Mouse (Mus musculus): ENCODE data around the gene Fads3. TPM values are rescaled to one million over a fixed set of nuclear protein-coding genes. Genes with fewer than 3 reads are reported as not detected.
A peak's percentile ranks its signal among the peaks of the same experiment; 100 is the strongest.

Fads3 gene
- polyA plus RNA-seq, 1 experiment from 2014 or later = 2.4 TPM

DNA sequence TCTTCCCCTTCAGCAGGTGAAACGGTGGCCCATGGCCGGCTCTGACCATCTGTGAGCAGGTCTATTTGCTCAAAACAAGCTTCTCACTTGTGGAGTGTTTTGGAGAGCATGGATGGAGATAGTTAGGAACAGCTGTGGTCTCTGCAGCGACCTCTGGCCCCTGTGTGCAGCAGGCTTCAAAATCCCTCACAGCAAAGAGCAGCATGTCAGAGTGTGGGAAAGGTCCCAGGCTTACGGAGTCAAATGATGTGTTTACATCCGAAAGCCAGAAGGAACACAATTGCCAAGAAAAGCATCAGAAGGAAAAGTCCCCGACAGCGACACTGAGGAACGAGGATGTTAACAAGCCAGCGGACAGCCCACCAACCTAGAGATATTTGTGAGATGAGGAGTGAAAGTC lies 44.1 kb downstream of the Fads3 start:
- Histone ChIP-seq H3K27ac (no peak overlapping the region), H3K36me3 (ENCODE audit: inconsistent target) (no peaks in the 10 kb centered on the region), H3K4me3 (ENCODE audit: inconsistent target) (no peak overlapping the region), H3K79me2 (ENCODE audit: inconsistent target) (no peaks in the 10 kb centered on the region)
- WGBS (ENCODE audit: missing documents) = 94% methylated on average over 7 of the region's 9 CpGs

DNA sequence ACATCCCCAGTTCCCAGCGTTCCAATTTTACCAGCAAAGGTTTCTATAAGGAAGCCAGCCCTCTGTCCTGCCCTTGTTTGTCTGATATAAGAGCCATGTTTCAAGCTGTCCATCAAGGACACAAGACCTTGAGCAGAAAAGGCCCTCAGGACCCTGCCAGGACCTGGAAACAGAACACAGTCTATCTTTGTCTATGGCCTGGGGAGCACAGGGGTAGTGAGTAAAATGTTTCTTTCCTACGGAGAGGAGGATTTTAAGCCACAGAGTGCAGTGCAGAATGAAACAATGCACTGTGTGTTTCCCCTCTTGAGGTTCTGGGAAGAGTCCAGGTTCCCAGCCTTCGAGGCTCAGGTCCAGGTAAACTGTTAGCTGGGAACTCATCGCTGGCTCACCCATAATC lies 45.6 kb downstream of the Fads3 start:
- 97% methylated on average over 3 of the region's 4 CpGs for WGBS (ENCODE audit: missing documents)
- H3K27ac ChIP-seq = no peak overlapping the region
- H3K4me3 ChIP-seq (ENCODE audit: inconsistent target) = no peak overlapping the region
- no peaks in the 10 kb centered on the region for H3K79me2 ChIP-seq (ENCODE audit: inconsistent target)
- no peaks in the 10 kb centered on the region for H3K36me3 ChIP-seq (ENCODE audit: inconsistent target)

- Histone ChIP-seq H3K36me3 (ENCODE audit: inconsistent target) (no peaks in the 10 kb centered on the region), H3K79me2 (ENCODE audit: inconsistent target) (no peaks in the 10 kb centered on the region), H3K4me3 (ENCODE audit: inconsistent target) (no peak overlapping the region), H3K27ac (no peak overlapping the region)
- WGBS (ENCODE audit: missing documents) = 93% methylated on average over 4 of the region's 4 CpGs
These were observed 52.5 kb downstream of the Fads3 start for GRCm38 (mm10) chr19:10093829-10094228.

DNA sequence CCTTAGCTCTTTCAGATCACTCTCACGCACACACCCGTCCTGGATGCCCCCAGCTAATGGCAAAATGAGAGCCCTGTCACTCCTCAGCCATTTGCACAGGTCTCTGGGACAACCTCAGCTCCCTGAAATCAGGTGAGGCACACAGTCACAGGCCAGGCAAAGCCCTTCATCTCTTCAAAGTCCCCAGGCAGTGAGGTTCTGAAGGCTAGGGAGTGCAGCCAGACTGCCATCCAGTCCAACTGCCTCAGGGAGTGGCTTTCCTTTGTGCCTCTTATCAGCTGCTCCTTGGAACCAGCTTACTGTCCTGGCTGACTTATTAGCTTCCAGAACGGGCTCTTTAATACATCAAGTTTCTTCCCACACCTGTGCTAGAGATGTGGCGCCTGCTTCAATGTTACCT lies 53.3 kb downstream of the Fads3 start:
- H3K27ac ChIP-seq = no peak overlapping the region
- H3K4me3 ChIP-seq (ENCODE audit: inconsistent target) = no peak overlapping the region
- no peaks in the 10 kb centered on the region for H3K36me3 ChIP-seq (ENCODE audit: inconsistent target)
- 95% methylated on average over 4 of the region's 4 CpGs for WGBS (ENCODE audit: missing documents)
- no peaks in the 10 kb centered on the region for H3K79me2 ChIP-seq (ENCODE audit: inconsistent target)

DNA sequence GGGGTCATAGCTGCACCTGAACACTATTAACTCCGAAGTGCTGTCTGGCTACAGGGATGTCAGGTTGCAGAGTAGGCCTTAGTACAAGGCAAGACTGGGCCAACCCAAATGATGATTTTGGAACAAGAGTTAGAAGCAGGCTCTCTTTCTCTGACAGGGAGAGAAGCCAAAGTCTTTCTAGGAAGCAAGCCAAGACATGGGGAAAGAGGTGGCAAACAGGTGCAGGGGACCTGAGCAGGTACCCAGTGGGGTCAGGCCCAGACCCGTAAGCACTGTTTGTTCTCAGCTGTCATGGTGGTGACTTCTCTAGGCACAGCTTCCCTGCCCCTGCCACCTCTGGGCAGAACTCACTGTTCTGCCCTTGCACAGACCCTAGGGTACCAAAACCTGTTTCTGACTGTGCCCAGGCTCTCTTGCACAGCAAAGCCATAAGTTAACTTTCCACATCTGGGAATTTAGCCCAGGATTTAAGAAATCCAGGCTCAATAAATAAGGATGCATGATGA lies 55.1 kb downstream of the Fads3 start:
- Histone ChIP-seq H3K4me3 (ENCODE audit: inconsistent target) (no peak overlapping the region), H3K79me2 (ENCODE audit: inconsistent target) (no peaks in the 10 kb centered on the region), H3K36me3 (ENCODE audit: inconsistent target) (no peaks in the 10 kb centered on the region), H3K27ac (no peak overlapping the region)
- 100% methylated on average over 2 of the region's 2 CpGs for WGBS (ENCODE audit: missing documents)

DNA sequence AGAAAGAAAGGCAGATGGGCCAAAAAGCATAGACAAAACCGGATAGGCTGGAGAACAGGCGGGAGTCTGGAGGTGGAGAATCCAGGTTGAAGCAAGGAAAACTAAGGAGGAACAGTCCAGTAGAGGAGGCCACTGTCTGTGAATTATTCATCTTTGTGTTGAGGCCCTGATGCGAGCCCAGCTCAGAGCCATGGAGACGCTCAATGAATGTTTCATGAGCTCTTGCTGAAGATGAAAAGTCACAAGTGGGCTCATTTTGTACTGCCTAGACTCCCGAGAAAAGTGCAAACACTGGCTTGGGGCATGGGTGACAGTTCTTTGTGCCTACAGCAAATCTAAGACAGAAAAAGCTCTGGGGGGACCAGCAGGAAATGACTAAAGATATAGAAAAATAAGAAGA lies 56.5 kb downstream of the Fads3 start:
- WGBS (ENCODE audit: missing documents) = 97% methylated on average over 5 of the region's 5 CpGs
- H3K27ac ChIP-seq = no peak overlapping the region
- H3K4me3 ChIP-seq (ENCODE audit: inconsistent target) = no peak overlapping the region
- no peaks in the 10 kb centered on the region for H3K36me3 ChIP-seq (ENCODE audit: inconsistent target)
- no peaks in the 10 kb centered on the region for H3K79me2 ChIP-seq (ENCODE audit: inconsistent target)

DNA sequence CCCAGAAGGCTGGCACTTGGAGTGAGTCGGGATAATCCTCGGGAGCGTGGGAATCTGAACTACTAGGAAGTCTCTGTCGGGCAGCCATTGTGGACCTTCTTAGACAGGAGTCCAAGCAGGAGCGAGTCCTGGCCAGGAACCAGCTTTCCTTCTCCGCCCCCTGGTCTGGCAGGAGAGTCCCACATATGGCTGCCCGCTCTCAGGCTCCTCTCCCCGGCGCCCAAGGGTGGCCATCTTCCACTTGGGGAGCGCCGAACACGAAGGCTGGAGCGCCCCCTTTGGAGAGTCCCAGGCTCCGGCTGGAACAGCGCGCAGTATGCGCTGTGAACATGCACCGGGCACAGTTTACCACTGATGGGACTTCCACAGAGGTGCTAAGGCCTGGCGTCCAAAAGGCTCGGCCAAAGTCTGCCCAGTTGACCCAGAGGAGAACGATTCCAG lies 59.3 kb downstream of the Fads3 start:
- H3K27ac ChIP-seq = peak overlapping the region; percentile 73
- peak overlapping the region; percentile 86 for H3K4me3 ChIP-seq (ENCODE audit: inconsistent target)
- no peaks in the 10 kb centered on the region for H3K36me3 ChIP-seq (ENCODE audit: inconsistent target)
- H3K79me2 ChIP-seq (ENCODE audit: inconsistent target) = no peaks in the 10 kb centered on the region
- WGBS (ENCODE audit: missing documents) = 2% methylated on average over 21 of the region's 21 CpGs

- Histone ChIP-seq H3K4me3 (ENCODE audit: inconsistent target) (peak within 1 kb of the TSS; percentile 86), H3K79me2 (ENCODE audit: inconsistent target) (no peaks in the 10 kb centered on the region), H3K36me3 (ENCODE audit: inconsistent target) (no peaks in the 10 kb centered on the region), H3K27ac (peak within 1 kb of the TSS; percentile 73)
- WGBS (ENCODE audit: missing documents) = under 1% methylated on average over 43 of the region's 57 CpGs
These were observed 60.1 kb downstream of the Fads3 start, which contains the start of gene Fads2 for GRCm38 (mm10) chr19:10101341-10102053. Fads2 (minus strand) TSS chr19:10101746.

GRCm38 (mm10) chr19:10102054-10102700 lies 60.8 kb downstream of the Fads3 start:
- peak overlapping the region; percentile 7; the same call in 1 of the 2 replicates for H3K4me3 ChIP-seq (ENCODE audit: inconsistent target)
- peak overlapping the region; percentile 50 for H3K27ac ChIP-seq
- no peaks in the 10 kb centered on the region for H3K36me3 ChIP-seq (ENCODE audit: inconsistent target)
- H3K79me2 ChIP-seq (ENCODE audit: inconsistent target) = no peaks in the 10 kb centered on the region
- WGBS (ENCODE audit: missing documents) = 26% methylated on average over 22 of the region's 25 CpGs

DNA sequence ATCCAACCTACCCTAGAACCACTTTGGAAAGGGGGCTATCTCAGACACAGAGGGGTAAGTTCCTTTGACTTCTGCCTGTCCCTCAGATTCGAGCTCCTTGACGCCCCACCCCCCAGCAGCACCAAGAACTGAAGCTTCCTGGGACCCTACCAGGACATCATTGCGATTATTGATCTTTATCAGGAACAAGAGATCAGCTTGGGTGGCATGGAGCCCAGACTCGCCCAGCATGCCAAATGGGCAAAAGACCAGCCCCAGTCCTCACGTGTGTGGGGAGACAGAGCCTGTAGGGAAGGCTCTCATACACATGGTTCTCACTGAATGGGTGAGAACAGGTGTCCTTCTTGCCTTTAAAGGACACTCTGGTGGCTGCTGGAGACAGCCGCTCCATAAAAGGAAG lies 62.9 kb downstream of the Fads3 start:
- Histone ChIP-seq H3K79me2 (ENCODE audit: inconsistent target) (no peaks in the 10 kb centered on the region), H3K36me3 (ENCODE audit: inconsistent target) (no peaks in the 10 kb centered on the region), H3K27ac (no peak overlapping the region), H3K4me3 (ENCODE audit: inconsistent target) (no peak overlapping the region)
- WGBS (ENCODE audit: missing documents) = 93% methylated on average over 6 of the region's 6 CpGs

DNA sequence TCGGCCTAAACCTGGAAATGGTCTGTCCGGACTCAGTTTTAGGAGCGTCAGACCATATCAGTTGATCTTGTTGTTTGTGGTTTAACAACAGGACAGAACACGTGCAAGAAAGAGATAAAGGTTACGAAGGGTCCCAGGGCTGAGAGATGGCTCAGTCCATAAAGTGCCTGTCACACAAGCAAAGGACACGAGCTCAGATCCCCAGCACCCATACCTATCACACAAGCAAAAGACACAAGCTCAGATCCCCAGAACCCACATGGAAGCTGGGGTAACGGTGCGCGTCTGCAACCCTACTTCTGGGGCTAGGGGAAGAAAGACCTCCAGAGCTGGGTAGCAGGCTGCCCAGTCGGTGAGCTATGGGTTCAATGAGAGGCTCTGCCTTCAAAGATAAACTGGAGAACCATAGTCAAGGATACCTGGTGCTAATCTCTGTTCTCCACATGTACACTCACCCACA lies 63.7 kb downstream of the Fads3 start:
- H3K36me3 ChIP-seq (ENCODE audit: inconsistent target) = no peaks in the 10 kb centered on the region
- no peak overlapping the region for H3K4me3 ChIP-seq (ENCODE audit: inconsistent target)
- H3K79me2 ChIP-seq (ENCODE audit: inconsistent target) = no peaks in the 10 kb centered on the region
- H3K27ac ChIP-seq = no peak overlapping the region
- WGBS (ENCODE audit: missing documents) = 64% methylated on average over 8 of the region's 10 CpGs

DNA sequence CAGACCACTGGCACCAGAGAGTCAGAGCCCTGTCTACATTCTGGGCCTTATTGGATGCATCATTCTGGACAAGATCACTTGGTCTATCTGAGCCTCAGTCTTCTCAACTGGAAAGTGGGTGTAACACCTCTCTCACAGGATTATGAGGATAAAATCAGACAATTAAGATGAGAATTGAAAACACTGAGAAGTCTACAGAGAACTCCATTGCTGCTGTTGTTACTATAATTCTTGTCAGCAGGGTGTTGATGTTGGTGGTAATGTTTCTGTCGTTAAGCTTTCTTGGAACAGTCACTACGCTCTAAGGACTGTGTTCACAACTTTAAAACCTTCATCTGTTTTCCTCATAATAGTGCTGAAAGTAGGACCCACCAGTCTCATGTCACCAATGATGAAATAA lies 65.3 kb downstream of the Fads3 start:
- 100% methylated on average over 2 of the region's 2 CpGs for WGBS (ENCODE audit: missing documents)
- no peak overlapping the region for H3K27ac ChIP-seq
- H3K36me3 ChIP-seq (ENCODE audit: inconsistent target) = no peaks in the 10 kb centered on the region
- no peaks in the 10 kb centered on the region for H3K79me2 ChIP-seq (ENCODE audit: inconsistent target)
- no peak overlapping the region for H3K4me3 ChIP-seq (ENCODE audit: inconsistent target)

- Histone ChIP-seq H3K36me3 (ENCODE audit: inconsistent target) (no peaks in the 10 kb centered on the region), H3K79me2 (ENCODE audit: inconsistent target) (no peaks in the 10 kb centered on the region), H3K27ac (no peak overlapping the region), H3K4me3 (ENCODE audit: inconsistent target) (no peak overlapping the region)
- WGBS (ENCODE audit: missing documents) = 90% methylated on average over 5 of the region's 5 CpGs
These were observed 65.8 kb downstream of the Fads3 start for GRCm38 (mm10) chr19:10107051-10107611.

- H3K27ac ChIP-seq = no peak overlapping the region
- WGBS (ENCODE audit: missing documents) = 100% methylated on average over 1 of the region's 1 CpGs
- H3K36me3 ChIP-seq (ENCODE audit: inconsistent target) = no peaks in the 10 kb centered on the region
- no peak overlapping the region for H3K4me3 ChIP-seq (ENCODE audit: inconsistent target)
- no peaks in the 10 kb centered on the region for H3K79me2 ChIP-seq (ENCODE audit: inconsistent target)
These were observed 66.8 kb downstream of the Fads3 start for GRCm38 (mm10) chr19:10108129-10108528.

DNA sequence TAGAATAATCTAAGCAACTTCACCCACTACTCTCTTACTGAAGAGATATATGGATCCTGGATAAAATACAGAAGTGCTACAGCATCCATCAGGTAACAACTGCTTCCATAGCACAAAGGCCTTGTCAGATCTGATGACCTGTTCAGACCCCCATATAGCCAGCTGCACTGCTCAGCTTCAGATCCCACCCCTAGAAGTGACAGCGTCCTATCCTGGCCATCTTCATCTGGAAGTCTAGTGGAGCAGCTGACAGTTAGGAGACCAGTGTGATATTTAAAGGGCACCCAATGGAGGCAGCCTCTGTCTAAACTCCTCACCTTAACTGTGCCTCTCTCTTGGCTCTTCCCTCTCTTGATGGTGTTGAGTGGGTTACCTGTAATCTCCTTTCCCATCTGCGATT lies 67.3 kb downstream of the Fads3 start:
- Histone ChIP-seq H3K79me2 (ENCODE audit: inconsistent target) (no peaks in the 10 kb centered on the region), H3K27ac (no peak overlapping the region), H3K36me3 (ENCODE audit: inconsistent target) (no peaks in the 10 kb centered on the region), H3K4me3 (ENCODE audit: inconsistent target) (no peak overlapping the region)
- WGBS (ENCODE audit: missing documents) = 90% methylated on average over 2 of the region's 2 CpGs

All from macrophage (primary cell).